Comparison of ENCODE assay signal across 29 mouse cellular contexts in the genomic region with DNA sequence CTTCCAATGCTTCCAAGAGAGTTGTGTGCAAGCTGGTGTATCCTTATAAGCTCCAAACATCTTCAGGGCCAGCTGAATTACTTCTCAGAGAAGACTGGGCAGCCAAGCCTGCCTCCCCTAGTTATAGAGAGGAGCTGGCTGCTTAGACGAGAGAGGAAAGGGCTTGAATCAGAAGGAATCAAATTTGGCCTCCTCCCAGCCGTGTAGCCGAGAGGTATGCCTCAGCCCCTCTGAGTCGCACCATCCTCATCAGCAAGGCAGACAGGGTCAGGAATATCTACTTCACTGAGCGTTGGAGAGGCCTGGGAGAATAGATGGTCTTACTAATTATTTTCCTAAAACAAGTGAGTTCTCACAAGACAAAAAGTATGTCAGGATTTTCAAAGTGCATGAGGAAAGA. TPM values are rescaled to one million over a fixed set of nuclear protein-coding genes. Genes with fewer than 3 reads are reported as not detected.
DNase-seq lines count a peak whose midpoint lies in the region; ATAC-seq and TF ChIP-seq lines count a peak whose summit lies in the region.
"Had no signal": no experiment of that assay in that cellular context is flagged by ENCODE, and none has a peak within 500 bp of the region (broad histone marks: within the 10 kb centered on the region; RNA-seq: fewer than 3 reads in every experiment).

No protein-coding gene starts in this region.

- H3K27ac ChIP-seq in lung, embryonic 14.5 days (ENCODE audit: low read depth) = peak overlapping the region; percentile 4; the same call in 1 of the 2 replicates
- H3K27ac ChIP-seq in lung, postnatal 0 days (ENCODE audit: low read length) = peak overlapping the region; percentile 61
- H3K27ac ChIP-seq: embryonic facial prominence, embryonic 10.5 days; embryonic facial prominence, embryonic 13.5 days; forebrain, embryonic 10.5 days; forebrain, embryonic 13.5 days; heart, adult 2 months; heart, embryonic 10.5 days; heart, embryonic 13.5 days; hindbrain, embryonic 14.5 days; hindbrain, postnatal 0 days had no signal

- no peaks in the 10 kb centered on the region for H3K9me3 ChIP-seq in lung, embryonic 14.5 days (ENCODE audit: low read depth, low read length)
- no peaks in the 10 kb centered on the region for H3K9me3 ChIP-seq in lung, postnatal 0 days (ENCODE audit: low read length)
- H3K9me3 ChIP-seq: embryonic facial prominence, embryonic 10.5 days; embryonic facial prominence, embryonic 13.5 days; forebrain, embryonic 10.5 days; forebrain, embryonic 13.5 days; G1E; heart, embryonic 10.5 days; heart, embryonic 13.5 days had no signal

- no peaks in the 10 kb centered on the region for H3K36me3 ChIP-seq in lung, embryonic 14.5 days (ENCODE audit: insufficient read depth)
- no peaks in the 10 kb centered on the region for H3K36me3 ChIP-seq in lung, postnatal 0 days (ENCODE audit: insufficient read depth, low read length)
- H3K36me3 ChIP-seq: embryonic facial prominence, embryonic 10.5 days; embryonic facial prominence, embryonic 13.5 days; forebrain, embryonic 10.5 days; G1E; heart, embryonic 10.5 days; heart, embryonic 13.5 days had no signal

- no peak for ATAC-seq in lung, embryonic 14.5 days (ENCODE audit: insufficient read depth)
- no peak for ATAC-seq in lung, postnatal 0 days
- ATAC-seq: forebrain, embryonic 13.5 days; forebrain, embryonic 16.5 days; hindbrain, postnatal 0 days had no signal

- TF ChIP-seq EP300 in lung, postnatal 0 days (IDR thresholded peaks at IDR 0.05) = no peak

- 66% methylated on average over 5 of the region's 5 CpGs for WGBS in lung, embryonic 14.5 days
- 64% methylated on average over 5 of the region's 5 CpGs for WGBS in lung, postnatal 0 days
- WGBS in lung, adult 2 months = 67% methylated on average over 5 of the region's 5 CpGs

- no peak for DNase-seq in lung, embryonic 14.5 days
- no peak for DNase-seq in lung, postnatal 10 days
- DNase-seq in lung, postnatal 0 days (ENCODE audit: low spot score) = no peak
- DNase-seq in lung, adult 2 months = no peak
- peak; percentile 68 for DNase-seq in 3T3-L1 (ENCODE audit: low read depth, low spot score)
- DNase-seq in urinary bladder, postnatal 4 days (ENCODE audit: low spot score in 2 of 2) = no peak
- DNase-seq: adrenal gland, adult 2 months; adrenal gland, postnatal 14 days; B cell, adult 2 months; cerebellum, adult 11 months; cerebellum, adult 2 months; cerebellum, adult 9-11 months; cerebellum, postnatal 36 days; embryo, embryonic 11 days; gastrocnemius, postnatal 10 days; gastrocnemius, postnatal 36 days; heart, adult 2 months; heart, postnatal 14 days; heart, postnatal 4 days had no signal

- TF ChIP-seq CTCF in lung, embryonic 14.5 days (IDR thresholded peaks at IDR 0.05; ENCODE audit: low read depth) = no peak
- no peak for TF ChIP-seq CTCF in lung, postnatal 0 days (IDR thresholded peaks at IDR 0.05)
- no peak for TF ChIP-seq CTCF in lung, adult 2 months (IDR thresholded peaks at IDR 0.05; ENCODE audit: insufficient read depth, low read length)

- no peaks in the 10 kb centered on the region for H3K4me1 ChIP-seq in lung, embryonic 14.5 days (ENCODE audit: insufficient read depth)
- no peaks in the 10 kb centered on the region for H3K4me1 ChIP-seq in lung, postnatal 0 days (ENCODE audit: insufficient read depth, low read depth, low read length)
- H3K4me1 ChIP-seq in lung, adult 2 months (ENCODE audit: control insufficient read depth, insufficient read depth, low read length) = no peaks in the 10 kb centered on the region
- H3K4me1 ChIP-seq: forebrain, embryonic 13.5 days had no signal

- no peak for TF ChIP-seq POLR2A in lung, adult 2 months (IDR thresholded peaks at IDR 0.05; ENCODE audit: borderline replicate concordance, extremely low read depth, low read depth, low read length)

- no peak overlapping the region for H3K9ac ChIP-seq in lung, embryonic 14.5 days
- no peak overlapping the region for H3K9ac ChIP-seq in lung, postnatal 0 days (replicated peaks; ENCODE audit: low read depth)
- H3K9ac ChIP-seq: embryonic facial prominence, embryonic 13.5 days; forebrain, embryonic 13.5 days; heart, embryonic 13.5 days; hindbrain, embryonic 14.5 days had no signal

- no peaks in the 10 kb centered on the region for H3K27me3 ChIP-seq in lung, embryonic 14.5 days (ENCODE audit: insufficient read depth, low read length)
- no peaks in the 10 kb centered on the region for H3K27me3 ChIP-seq in lung, postnatal 0 days (replicated peaks; ENCODE audit: insufficient read depth, low read length)
- H3K27me3 ChIP-seq: embryonic facial prominence, embryonic 13.5 days; forebrain, embryonic 13.5 days had no signal

- no peak overlapping the region for H3K4me2 ChIP-seq in lung, embryonic 14.5 days
- no peak overlapping the region for H3K4me2 ChIP-seq in lung, postnatal 0 days (replicated peaks; ENCODE audit: low read depth, low read length)
- H3K4me2 ChIP-seq: embryonic facial prominence, embryonic 13.5 days; forebrain, embryonic 13.5 days; heart, embryonic 13.5 days; hindbrain, embryonic 14.5 days had no signal

- H3K4me3 ChIP-seq in lung, embryonic 14.5 days (ENCODE audit: low read depth, low read length) = no peak overlapping the region
- no peak overlapping the region for H3K4me3 ChIP-seq in lung, postnatal 0 days (ENCODE audit: low read depth, low read length)
- no peak overlapping the region for H3K4me3 ChIP-seq in lung, adult 2 months (replicated peaks; ENCODE audit: extremely low read depth, low read depth, low read length)
- H3K4me3 ChIP-seq: embryonic facial prominence, embryonic 10.5 days; embryonic facial prominence, embryonic 13.5 days; forebrain, embryonic 10.5 days; forebrain, embryonic 13.5 days; heart, adult 2 months; heart, embryonic 10.5 days; heart, embryonic 13.5 days had no signal

RNA-seq across cellular contexts. Expression of gene Ltbp2, which starts 40.7 kb away (rescaled TPM):
- polyA plus RNA-seq in lung, embryonic 14.5 days (2014; fragmentation: Nextera tagmentation; extraction: Ambion mirVana) = 6.8 and 6.9 TPM in 2 replicates
- 22.4 and 25.7 TPM in 2 replicates for polyA plus RNA-seq in lung, postnatal 0 days (2015; fragmentation: Nextera tagmentation; extraction: Ambion mirVana)
- 91.3 and 96.8 TPM in 2 replicates for polyA plus RNA-seq in lung, adult 2 months (2012; rRNA removed)
- polyA plus RNA-seq: forebrain, embryonic 13.5 days; G1E had no signal
